15 mouse cellular contexts compared by ENCODE assay signal in the genomic region with DNA sequence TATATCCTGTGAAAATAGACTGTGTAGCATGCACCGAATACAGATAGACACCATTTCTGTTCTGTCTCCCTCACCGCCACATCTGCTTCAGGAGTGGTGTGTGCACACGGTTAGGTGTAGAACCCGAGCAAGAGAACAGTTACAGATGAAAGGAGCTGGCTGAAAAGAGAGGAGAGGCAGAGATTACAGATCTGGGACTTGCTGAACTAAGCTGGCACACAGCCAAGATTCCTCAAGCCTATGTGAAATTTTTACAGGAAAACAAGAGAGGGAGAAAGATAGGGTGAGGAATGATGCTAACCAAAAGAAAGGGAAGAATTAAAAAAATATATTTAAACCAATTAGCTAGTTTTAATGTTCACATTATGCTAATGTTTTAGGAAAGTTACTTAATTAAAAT. TPM values are rescaled to one million over a fixed set of nuclear protein-coding genes. Genes with fewer than 3 reads are reported as not detected.
A peak's percentile ranks its signal among the peaks of the same experiment; 100 is the strongest.
DNase-seq lines count a peak whose midpoint lies in the region; ATAC-seq and TF ChIP-seq lines count a peak whose summit lies in the region.
"Had no signal": no experiment of that assay in that cellular context is flagged by ENCODE, and none has a peak within 500 bp of the region (broad histone marks: within the 10 kb centered on the region; RNA-seq: fewer than 3 reads in every experiment).

No protein-coding gene starts in this region.

- no peaks in the 10 kb centered on the region for H3K36me3 ChIP-seq in forebrain, embryonic 14.5 days (ENCODE audit: control insufficient read depth, insufficient read depth, low read length)
- no peaks in the 10 kb centered on the region for H3K36me3 ChIP-seq in forebrain, embryonic 12.5 days (replicated peaks)
- no peaks in the 10 kb centered on the region for H3K36me3 ChIP-seq in midbrain, postnatal 0 days (ENCODE audit: insufficient read depth, low read length)
- H3K36me3 ChIP-seq in midbrain, embryonic 15.5 days (replicated peaks): no peaks in the 10 kb centered on the region

- no peak overlapping the region for H3K27ac ChIP-seq in forebrain, embryonic 14.5 days (ENCODE audit: low read depth, low read length)
- no peak overlapping the region for H3K27ac ChIP-seq in forebrain, embryonic 12.5 days
- H3K27ac ChIP-seq in midbrain, postnatal 0 days (ENCODE audit: low read depth, low read length): no peak overlapping the region
- no peak overlapping the region for H3K27ac ChIP-seq in midbrain, embryonic 15.5 days
- H3K27ac ChIP-seq: macrophage had no signal

- no peak overlapping the region for H3K9ac ChIP-seq in forebrain, embryonic 14.5 days (ENCODE audit: low read length)
- no peak overlapping the region for H3K9ac ChIP-seq in forebrain, embryonic 12.5 days
- H3K9ac ChIP-seq in midbrain, postnatal 0 days (replicated peaks; ENCODE audit: low read length, poor library complexity, severe bottlenecking): no peak overlapping the region
- no peak overlapping the region for H3K9ac ChIP-seq in midbrain, embryonic 15.5 days

- H3K9me3 ChIP-seq in forebrain, embryonic 14.5 days (replicated peaks; ENCODE audit: control insufficient read depth, low read length): no peaks in the 10 kb centered on the region
- no peaks in the 10 kb centered on the region for H3K9me3 ChIP-seq in forebrain, embryonic 12.5 days
- H3K9me3 ChIP-seq in midbrain, postnatal 0 days (ENCODE audit: low read length): no peaks in the 10 kb centered on the region
- H3K9me3 ChIP-seq in midbrain, embryonic 15.5 days: no peaks in the 10 kb centered on the region

- H3K4me1 ChIP-seq in forebrain, embryonic 14.5 days (ENCODE audit: control insufficient read depth, insufficient read depth, low read length): peaks cover 9% of the 10 kb centered on the region
- H3K4me1 ChIP-seq in forebrain, embryonic 12.5 days: peaks cover 16% of the 10 kb centered on the region
- H3K4me1 ChIP-seq in midbrain, postnatal 0 days (ENCODE audit: insufficient read depth, low read length): no peaks in the 10 kb centered on the region
- peaks cover 15% of the 10 kb centered on the region for H3K4me1 ChIP-seq in midbrain, embryonic 15.5 days

- no peaks in the 10 kb centered on the region for H3K27me3 ChIP-seq in forebrain, embryonic 14.5 days (replicated peaks; ENCODE audit: control insufficient read depth, insufficient read depth, low read length)
- 0 out of 2 replicates have a peak, but pooled peaks cover 6% of the 10 kb centered on the region for H3K27me3 ChIP-seq in forebrain, embryonic 12.5 days
- no peaks in the 10 kb centered on the region for H3K27me3 ChIP-seq in midbrain, postnatal 0 days (ENCODE audit: insufficient read depth, low read length)
- H3K27me3 ChIP-seq in midbrain, embryonic 15.5 days (replicated peaks): no peaks in the 10 kb centered on the region

- no peak for ATAC-seq in forebrain, embryonic 14.5 days
- no peak for ATAC-seq in forebrain, embryonic 12.5 days (ENCODE audit: low FRiP score)
- no peak for ATAC-seq in midbrain, postnatal 0 days (ENCODE audit: low FRiP score)
- ATAC-seq in midbrain, embryonic 15.5 days (replicated peaks): no peak
- ATAC-seq: CD4-positive, CD25-positive, alpha-beta regulatory T cell, adult 4 months had no signal

- no peak for TF ChIP-seq CTCF in midbrain, postnatal 0 days (IDR thresholded peaks at IDR 0.05)

- no peak overlapping the region for H3K4me2 ChIP-seq in forebrain, embryonic 14.5 days (ENCODE audit: low read length)
- H3K4me2 ChIP-seq in forebrain, embryonic 12.5 days: no peak overlapping the region
- no peak overlapping the region for H3K4me2 ChIP-seq in midbrain, postnatal 0 days (ENCODE audit: low read depth, low read length, poor library complexity, severe bottlenecking)
- no peak overlapping the region for H3K4me2 ChIP-seq in midbrain, embryonic 15.5 days

- no peak overlapping the region for H3K4me3 ChIP-seq in forebrain, embryonic 14.5 days (ENCODE audit: low read depth, low read length)
- no peak overlapping the region for H3K4me3 ChIP-seq in forebrain, embryonic 12.5 days (replicated peaks)
- no peak overlapping the region for H3K4me3 ChIP-seq in midbrain, postnatal 0 days (ENCODE audit: low read depth, low read length)
- no peak overlapping the region for H3K4me3 ChIP-seq in midbrain, embryonic 15.5 days

- WGBS in forebrain, embryonic 14.5 days: 39% methylated on average over 4 of the region's 4 CpGs
- WGBS in forebrain, embryonic 12.5 days: 44% methylated on average over 4 of the region's 4 CpGs
- 49% methylated on average over 4 of the region's 4 CpGs for WGBS in midbrain, postnatal 0 days
- 36% methylated on average over 4 of the region's 4 CpGs for WGBS in midbrain, embryonic 15.5 days

- DNase-seq in forebrain, embryonic 14.5 days (ENCODE audit: low spot score): peak; percentile 73
- DNase-seq in kidney, postnatal 10 days: peak; percentile 65
- DNase-seq in kidney, adult 18-20 months: no peak
- peak; percentile 38 for DNase-seq in midbrain, postnatal 0 days (ENCODE audit: low spot score)
- DNase-seq in embryo, embryonic 11.5 days (ENCODE audit: low read depth, low spot score): peak; percentile 20
- DNase-seq in frontal cortex, postnatal 10 days (ENCODE audit: low spot score in 2 of 2): no peak
- DNase-seq: cerebellum, adult 9-10 months; gastrocnemius, postnatal 14 days; thymus, postnatal 14 days had no signal

RNA-seq across cellular contexts. Expression of gene Fer, which starts 1.9 kb away (rescaled TPM):
- 31.8 and 36.0 TPM in 2 replicates for polyA plus RNA-seq in forebrain, embryonic 14.5 days (2014; fragmentation: Nextera tagmentation; extraction: Ambion mirVana)
- 34.6 and 37.7 TPM in 2 replicates for polyA plus RNA-seq in forebrain, embryonic 12.5 days (2016; fragmentation: Nextera tagmentation; extraction: Ambion mirVana)
- total RNA-seq in midbrain, postnatal 0 days (2014; rRNA removed): 22.6 and 27.9 TPM in 2 replicates
- 20.1 and 22.7 TPM in 2 replicates for polyA plus RNA-seq in midbrain, postnatal 0 days (2015; fragmentation: Nextera tagmentation; extraction: Ambion mirVana)
- 34.6 and 38.3 TPM in 2 replicates for polyA plus RNA-seq in midbrain, embryonic 15.5 days (2015; fragmentation: Nextera tagmentation; extraction: Ambion mirVana)

RNA-seq across cellular contexts. Expression of gene A930002H24Rik, which starts 2.6 kb away (rescaled TPM):
- 1.3 and 3.7 TPM in 2 replicates for polyA plus RNA-seq in forebrain, embryonic 14.5 days (2014; fragmentation: Nextera tagmentation; extraction: Ambion mirVana)
- polyA plus RNA-seq in forebrain, embryonic 12.5 days (2016; fragmentation: Nextera tagmentation; extraction: Ambion mirVana): 1.7 and 2.2 TPM in 2 replicates
- total RNA-seq in midbrain, postnatal 0 days (2014; rRNA removed): 8.4 and 11.2 TPM in 2 replicates
- 2.3 and 3.2 TPM in 2 replicates for polyA plus RNA-seq in midbrain, postnatal 0 days (2015; fragmentation: Nextera tagmentation; extraction: Ambion mirVana)
- 1.7 and 2.5 TPM in 2 replicates for polyA plus RNA-seq in midbrain, embryonic 15.5 days (2015; fragmentation: Nextera tagmentation; extraction: Ambion mirVana)
- total RNA-seq: gastrocnemius, postnatal 14 days; hematopoietic stem cell, adult 5-6 weeks; layer of hippocampus, adult 18-20 months had no signal
- polyA plus RNA-seq: CD4-positive, CD25-positive, alpha-beta regulatory T cell, adult 4 months; macrophage had no signal

Comparison
In these comparisons a context has a peak if more than half of its experiments do, and no peak if none do; other contexts are left out.
1. DNase-seq: peak in forebrain, embryonic 14.5 days (single experiment), kidney, postnatal 10 days (single experiment), midbrain, postnatal 0 days (single experiment) and embryo, embryonic 11.5 days (single experiment); none in kidney, adult 18-20 months (single experiment) and frontal cortex, postnatal 10 days (0 of 2).